Mouse (Mus musculus): ENCODE measurements at regions not wholly inside any gene's neighbourhood (a gene's known extent, or its start where the extent isn't known, plus 50 kb on each side); places are given as distances from the start of the nearest gene placed in this dataset.

DNA sequence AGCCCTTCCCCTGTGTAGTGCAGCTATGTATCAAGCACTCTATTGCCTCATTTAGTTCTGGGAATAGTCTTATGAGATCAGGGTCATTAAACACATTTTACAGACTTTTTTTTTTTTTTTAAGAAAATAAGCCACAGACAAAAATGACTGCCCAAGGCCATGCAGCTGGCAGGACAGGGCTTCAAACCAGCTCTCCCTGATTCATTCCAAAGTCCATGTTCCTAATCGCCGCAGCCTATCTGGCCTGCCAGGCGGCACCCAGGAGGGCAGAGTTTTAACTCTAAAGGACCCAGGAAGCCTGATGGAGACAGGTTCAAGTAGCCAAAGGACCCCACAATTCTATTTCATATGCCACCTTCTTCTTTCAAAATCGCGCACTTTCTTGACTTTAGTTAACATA, 356.4 kb downstream of the Sox9 start:
- no peak for DNase-seq

GRCm38 (mm10) chr11:113140595-113140994, 358.6 kb downstream of the Sox9 start:
- DNase-seq: peak; percentile 36 to 43

- no peak for DNase-seq
Measured at GRCm38 (mm10) chr11:113142816-113143215, 360.8 kb downstream of the Sox9 start.

- DNase-seq: peak; percentile 80 to 86
Measured at GRCm38 (mm10) chr11:113143839-113144627, 362.0 kb downstream of the Sox9 start.

GRCm38 (mm10) chr11:113145721-113146120, 363.7 kb downstream of the Sox9 start:
- DNase-seq: no peak

DNA sequence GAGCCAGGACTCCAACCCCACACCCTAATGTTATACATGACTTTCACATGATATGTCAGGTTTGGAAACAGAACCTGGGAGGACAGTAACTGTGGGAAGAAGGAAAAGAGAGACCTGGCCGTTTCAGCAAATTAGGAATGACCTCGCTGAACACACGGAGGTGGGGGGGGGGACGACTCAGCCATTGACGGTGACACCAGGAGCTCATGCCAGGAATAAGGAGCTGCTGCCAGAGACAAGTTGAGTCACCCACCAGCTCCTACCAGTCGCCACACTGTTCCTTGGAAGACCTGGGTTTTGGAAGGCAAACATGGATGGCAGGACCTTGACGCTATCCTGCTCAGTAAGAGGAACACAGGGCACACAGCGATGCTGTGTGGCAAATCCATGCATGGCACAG, 364.7 kb downstream of the Sox9 start:
- DNase-seq: no peak

- peak; percentile 34 to 40 for DNase-seq
Measured at GRCm38 (mm10) chr11:113147535-113148197, 365.6 kb downstream of the Sox9 start.

DNA sequence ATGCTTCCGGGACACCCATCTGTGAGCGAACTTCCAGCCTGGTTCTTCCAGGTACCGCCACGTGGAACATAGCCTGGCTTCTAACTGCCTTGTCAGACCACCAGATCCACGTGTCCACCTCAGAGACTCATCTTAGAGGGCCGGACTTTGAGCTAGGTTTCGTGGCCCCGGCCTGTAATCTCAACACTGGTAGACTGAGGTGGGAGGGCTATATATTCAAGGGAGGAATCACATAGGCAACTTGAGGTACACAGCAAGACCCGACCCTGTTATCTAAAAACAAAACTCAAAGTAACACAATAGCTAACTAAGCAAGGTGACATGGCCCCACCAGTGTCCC, 366.1 kb downstream of the Sox9 start:
- DNase-seq: no peak

DNA sequence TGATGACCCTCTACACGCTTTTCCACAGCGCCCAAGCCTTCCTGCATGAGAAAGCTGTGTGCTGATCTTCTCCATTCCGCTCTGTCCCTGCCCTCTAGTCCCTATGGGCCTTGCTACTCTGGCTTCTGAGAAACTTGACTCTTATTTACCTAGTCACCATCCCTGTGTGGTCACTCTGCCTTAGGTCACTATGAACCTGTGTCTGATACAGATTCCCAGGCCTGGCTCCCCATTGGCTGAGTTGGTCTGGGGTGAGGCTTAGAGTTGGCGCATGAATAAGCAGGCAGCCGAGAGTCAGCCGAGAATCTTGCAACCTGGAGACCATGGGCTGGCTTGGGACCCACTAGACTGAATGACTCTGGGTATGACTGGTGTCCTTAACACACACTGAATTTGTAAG, 373.5 kb downstream of the Sox9 start:
- no peak for DNase-seq

GRCm38 (mm10) chr11:113163941-113164340, 381.9 kb downstream of the Sox9 start:
- no peak for DNase-seq

- no peak for DNase-seq
Measured at GRCm38 (mm10) chr11:113164510-113164909, 382.5 kb downstream of the Sox9 start.

GRCm38 (mm10) chr11:113165069-113165795, 383.2 kb downstream of the Sox9 start:
- DNase-seq: peak; percentile 92

DNA sequence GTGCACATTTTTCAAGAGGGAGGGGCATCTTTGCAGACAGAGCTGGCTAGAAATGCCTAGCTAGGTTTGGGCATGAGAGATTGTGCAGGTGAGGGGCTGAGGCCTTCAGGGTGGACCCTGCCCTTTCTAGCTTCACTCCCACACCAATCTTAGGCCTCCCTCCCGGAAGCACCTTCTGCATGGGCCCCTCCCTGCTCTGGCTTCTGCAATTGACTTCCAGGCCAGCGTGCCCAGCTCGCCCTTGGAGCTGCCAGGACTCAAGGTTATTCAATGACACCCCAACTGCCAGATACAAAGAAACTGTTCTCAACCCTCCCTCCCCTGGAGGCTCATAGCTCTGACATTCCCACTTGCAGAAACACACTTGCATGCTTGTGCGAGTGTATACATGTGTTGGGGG, 384.5 kb downstream of the Sox9 start:
- DNase-seq: no peak

DNA sequence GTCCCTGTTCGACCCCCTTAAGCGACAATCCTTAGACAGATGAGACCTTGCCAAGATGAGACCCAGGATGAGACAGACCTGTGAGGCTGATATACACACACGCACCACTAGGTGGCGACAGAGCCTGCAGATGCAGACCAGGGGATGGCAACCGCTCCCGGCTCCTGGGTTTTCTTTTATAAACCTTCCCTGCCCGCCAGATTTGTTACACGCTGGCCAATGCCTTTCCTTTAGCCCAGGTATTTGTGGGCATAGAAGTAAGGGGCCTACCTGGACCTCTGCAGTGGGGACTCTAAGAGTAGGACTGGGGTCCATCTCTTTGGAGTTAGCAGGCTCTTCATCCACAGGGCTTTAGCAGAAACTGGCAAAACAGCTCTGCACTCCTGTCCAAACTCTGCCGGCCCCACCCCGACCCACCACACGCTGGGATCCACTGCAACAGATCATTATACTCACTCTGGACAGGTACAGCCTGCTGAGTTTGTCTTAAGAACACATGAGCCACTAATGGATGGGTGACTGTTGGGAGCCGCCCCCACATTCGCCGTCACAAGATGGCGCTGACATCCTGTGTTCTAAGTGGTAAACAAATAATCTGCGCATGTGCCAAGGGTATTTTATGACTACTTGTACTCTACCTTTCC, 390.6 kb downstream of the Sox9 start:
- peak; percentile 83 to 88 for DNase-seq

GRCm38 (mm10) chr11:113173317-113173716, 391.3 kb downstream of the Sox9 start:
- peak in 1 of 2 experiments; percentile 35 for DNase-seq

- no peak for DNase-seq
Measured at GRCm38 (mm10) chr11:113174011-113174507, 392.0 kb downstream of the Sox9 start.

GRCm38 (mm10) chr11:113175323-113175722, 393.3 kb downstream of the Sox9 start:
- DNase-seq: peak; percentile 64 to 80

- peak; percentile 65 to 75 for DNase-seq
Measured at GRCm38 (mm10) chr11:113176183-113176582, 394.2 kb downstream of the Sox9 start.

DNA sequence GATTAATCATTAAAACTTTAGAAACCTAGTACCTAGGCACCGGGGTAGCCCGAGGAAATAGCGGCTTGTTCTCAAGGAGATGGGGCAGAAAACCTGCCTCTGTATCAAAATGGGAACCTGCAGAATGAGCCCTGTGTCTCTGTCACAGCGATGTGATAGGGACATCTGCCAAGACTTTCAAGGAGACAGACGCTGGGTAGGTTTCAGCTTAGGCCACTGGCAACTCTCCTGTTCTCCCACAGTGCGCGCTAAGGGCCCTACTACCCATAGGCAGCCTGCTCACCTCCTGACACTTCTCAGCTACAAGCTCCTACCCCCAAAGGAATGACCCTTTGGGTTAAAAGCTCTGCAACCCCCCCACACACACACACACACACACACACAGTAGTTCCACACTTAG, 396.4 kb downstream of the Sox9 start:
- DNase-seq: peak; percentile 34 to 57

DNA sequence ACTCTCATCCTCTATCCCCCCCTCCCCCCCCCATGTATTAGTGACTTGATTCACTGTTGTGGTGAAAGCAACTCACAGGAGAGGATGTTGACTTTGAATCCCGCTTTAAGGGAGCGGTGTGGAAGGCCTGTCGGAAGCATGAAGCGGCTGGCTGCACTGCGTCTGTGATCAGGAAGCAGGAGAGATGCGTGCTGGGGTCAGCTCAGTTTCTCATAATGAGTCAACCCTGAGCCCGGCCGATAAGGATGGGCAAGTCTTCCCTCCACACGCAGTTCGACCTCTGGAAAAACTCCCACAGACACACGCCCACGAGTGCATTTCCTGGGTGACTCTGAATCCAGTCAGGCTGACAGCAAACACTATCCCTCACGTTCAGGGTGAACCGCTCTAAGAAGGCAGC, 398.0 kb downstream of the Sox9 start:
- DNase-seq: no peak

DNA sequence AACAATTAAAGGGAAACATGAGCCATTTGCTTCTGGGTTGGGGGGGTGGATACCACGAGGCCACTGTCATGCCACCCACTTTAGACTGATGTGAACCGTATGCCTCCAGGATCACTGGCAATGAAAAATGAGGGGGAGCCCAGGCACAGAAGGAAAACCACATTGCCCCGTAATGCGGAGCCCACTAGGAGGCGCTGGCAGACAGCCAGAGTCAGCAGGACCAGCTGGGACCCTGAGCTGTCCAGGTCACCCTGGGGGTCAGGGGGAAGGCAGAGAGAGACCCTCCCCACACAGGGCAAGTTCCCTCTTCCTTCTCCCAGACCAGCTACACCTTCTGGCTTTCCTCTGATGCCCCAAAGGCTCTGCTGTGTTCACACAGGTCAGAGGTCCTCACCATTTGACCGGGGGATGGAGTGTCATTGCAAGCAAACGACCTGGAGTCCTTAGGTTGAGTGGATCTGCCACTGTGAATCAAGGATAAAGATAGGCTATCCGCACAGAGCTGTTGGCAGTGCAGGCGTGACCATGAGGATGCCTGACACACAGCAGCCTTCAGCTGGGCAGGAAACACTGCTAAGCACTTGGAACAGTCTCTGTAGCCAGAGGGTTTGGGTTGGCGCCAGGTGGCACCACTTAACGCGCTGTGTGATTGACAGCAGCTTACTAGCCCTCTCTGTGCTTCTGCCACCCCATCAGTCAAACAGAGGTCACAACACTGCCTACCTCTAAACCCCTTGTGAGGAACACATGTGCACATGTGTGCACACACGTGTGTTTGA, 400.2 kb downstream of the Sox9 start:
- DNase-seq: peak in 1 of 2 experiments; percentile 56

- peak; percentile 53 to 64 for DNase-seq
Measured at GRCm38 (mm10) chr11:113183556-113183955, 401.5 kb downstream of the Sox9 start.

All from cerebellum, postnatal 25 days (tissue).